Mouse (Mus musculus) neural tube, embryonic 13.5 days (tissue): ENCODE data around the gene Slc4a1. TPM values are rescaled to one million over a fixed set of nuclear protein-coding genes. Genes with fewer than 3 reads are reported as not detected.

Source experiments
- ATAC-seq: fragments of 200-750 bp; cut with Nextera tagmentation; 2 replicates; pipeline ENCODE4 v1.8.0; 2017; ENCODE audit warnings: low read depth, mild to moderate bottlenecking, moderate TSS enrichment, moderate library complexity
- H3K27ac ChIP-seq: fragments of 300-500 bp; sonication (generic); replicated peaks from 2 replicates; pipeline ENCODE4 v1.5.1; 2015; ENCODE audit warnings: moderate library complexity, mild to moderate bottlenecking, inconsistent platforms
- H3K27me3 ChIP-seq: fragments of 300-500 bp; sonication (generic); 2 replicates; pipeline ENCODE4 v1.6.1; 2015; ENCODE audit warnings: mild to moderate bottlenecking, inconsistent platforms
- H3K36me3 ChIP-seq: fragments of 300-500 bp; sonication (generic); 2 replicates; pipeline ENCODE4 v1.6.1; 2015; ENCODE audit warnings: mild to moderate bottlenecking, inconsistent platforms
- H3K4me1 ChIP-seq: fragments of 300-500 bp; sonication (generic); replicated peaks from 2 replicates; pipeline ENCODE4 v1.6.1; 2015; ENCODE audit warnings: inconsistent platforms
- H3K4me2 ChIP-seq: fragments of 300-500 bp; sonication (generic); 2 replicates; pipeline ENCODE4 v1.6.1; 2015; ENCODE audit warnings: inconsistent platforms, mild to moderate bottlenecking, moderate library complexity
- H3K4me3 ChIP-seq: fragments of 300-500 bp; sonication (generic); 2 replicates; pipeline ENCODE4 v1.5.1; 2015; ENCODE audit warnings: mild to moderate bottlenecking, inconsistent platforms
- H3K9ac ChIP-seq: fragments of 300-500 bp; sonication (generic); 2 replicates; pipeline ENCODE4 v1.6.1; 2015; ENCODE audit warnings: moderate library complexity, mild to moderate bottlenecking, inconsistent platforms
- H3K9me3 ChIP-seq: fragments of 300-500 bp; sonication (generic); 2 replicates; pipeline ENCODE4 v1.6.1; 2016; ENCODE audit warnings: inconsistent platforms
- WGBS: fragments of 180-500 bp; shearing (Covaris S2); methylation state at CpG from one replicate; pipeline ENCODE4 v1.1.7; 2015; 5-methylcytosine and 5-hydroxymethylcytosine counted together
- polyA plus RNA-seq: library from polyadenylated mRNA; unstranded; fragments of >200 nt; fragmentation: Nextera tagmentation; extraction: Ambion mirVana; gene quantifications from 2 replicates; pipeline ENCODE4 v1.2.1, GENCODE M21; 2015

Gene Slc4a1
- polyA plus RNA-seq, 1 experiment from 2014 or later = 4.2 TPM

- no peaks in the 10 kb centered on the region for H3K27me3 ChIP-seq
- peak overlapping the region; percentile 99 for H3K4me3 ChIP-seq
- no peak for ATAC-seq
- peak overlapping the region; percentile 100 for H3K9ac ChIP-seq
- peak overlapping the region; percentile 93 for H3K4me2 ChIP-seq
- H3K27ac ChIP-seq = peak overlapping the region; percentile 100
- WGBS = 14% methylated on average over 14 of the region's 14 CpGs
- peaks cover 47% of the 10 kb centered on the region for H3K36me3 ChIP-seq
- H3K9me3 ChIP-seq = no peaks in the 10 kb centered on the region
- peaks cover 27% of the 10 kb centered on the region for H3K4me1 ChIP-seq
Measured at GRCm38 (mm10) chr11:102315690-102316571, 50.1 kb downstream of the Slc4a1 start.

GRCm38 (mm10) chr11:102314321-102314720 lies 51.7 kb downstream of the Slc4a1 start:
- ATAC-seq = no peak
- 90% methylated on average over 12 of the region's 12 CpGs for WGBS

GRCm38 (mm10) chr11:102312586-102312985 lies 53.4 kb downstream of the Slc4a1 start:
- Histone ChIP-seq H3K27ac (no peak overlapping the region), H3K36me3 (peaks cover 76% of the 10 kb centered on the region), H3K9me3 (no peaks in the 10 kb centered on the region), H3K4me3 (no peak overlapping the region), H3K4me2 (no peak overlapping the region), H3K4me1 (peaks cover 46% of the 10 kb centered on the region), H3K27me3 (no peaks in the 10 kb centered on the region), H3K9ac (0 out of 2 replicates have a peak overlapping the region, but pooled peaks have one; percentile 8)
- 89% methylated on average over 6 of the region's 6 CpGs for WGBS
- ATAC-seq = no peak

More at GRCm38 (mm10) chr11:102314321-102314720, 51.7 kb downstream of the Slc4a1 start:
- no peak overlapping the region for H3K4me3 ChIP-seq
- no peaks in the 10 kb centered on the region for H3K27me3 ChIP-seq
- no peak overlapping the region for H3K27ac ChIP-seq
- no peak overlapping the region for H3K9ac ChIP-seq
- peaks cover 39% of the 10 kb centered on the region for H3K4me1 ChIP-seq
- H3K36me3 ChIP-seq = peaks cover 63% of the 10 kb centered on the region
- H3K9me3 ChIP-seq = no peaks in the 10 kb centered on the region
- no peak overlapping the region for H3K4me2 ChIP-seq

- Histone ChIP-seq H3K4me3 (no peak overlapping the region), H3K27me3 (no peaks in the 10 kb centered on the region), H3K36me3 (peaks cover 82% of the 10 kb centered on the region), H3K4me1 (peaks cover 46% of the 10 kb centered on the region), H3K4me2 (no peak overlapping the region), H3K9me3 (no peaks in the 10 kb centered on the region), H3K27ac (no peak overlapping the region), H3K9ac (0 out of 2 replicates have a peak overlapping the region, but pooled peaks have one; percentile 8)
- ATAC-seq = no peak
- WGBS = 89% methylated on average over 4 of the region's 4 CpGs
Measured at GRCm38 (mm10) chr11:102311966-102312365, 54.0 kb downstream of the Slc4a1 start.

GRCm38 (mm10) chr11:102310768-102311695 lies 55.0 kb downstream of the Slc4a1 start:
- no peaks in the 10 kb centered on the region for H3K27me3 ChIP-seq
- H3K27ac ChIP-seq = no peak overlapping the region
- H3K36me3 ChIP-seq = peaks cover 92% of the 10 kb centered on the region
- peak overlapping the region; percentile 2; the same call in 1 of the 2 replicates for H3K9ac ChIP-seq
- no peaks in the 10 kb centered on the region for H3K9me3 ChIP-seq
- no peak overlapping the region for H3K4me3 ChIP-seq
- no peak for ATAC-seq
- no peak overlapping the region for H3K4me2 ChIP-seq
- WGBS = 42% methylated on average over 38 of the region's 38 CpGs
- H3K4me1 ChIP-seq = peaks cover 42% of the 10 kb centered on the region

GRCm38 (mm10) chr11:102309821-102310617 lies 56.0 kb downstream of the Slc4a1 start:
- H3K4me2 ChIP-seq = peak overlapping the region; percentile 51
- H3K9ac ChIP-seq = peak overlapping the region; percentile 54
- H3K27me3 ChIP-seq = no peaks in the 10 kb centered on the region
- peaks cover 32% of the 10 kb centered on the region for H3K4me1 ChIP-seq
- H3K36me3 ChIP-seq = peaks cover 93% of the 10 kb centered on the region
- 90% methylated on average over 22 of the region's 22 CpGs for WGBS
- ATAC-seq = peak; percentile 10; the same call in 1 of the 2 replicates
- H3K9me3 ChIP-seq = no peaks in the 10 kb centered on the region
- H3K4me3 ChIP-seq = no peak overlapping the region
- peak overlapping the region; percentile 79; the same call in 1 of the 2 replicates for H3K27ac ChIP-seq

GRCm38 (mm10) chr11:102308979-102309378 lies 57.0 kb downstream of the Slc4a1 start:
- H3K9ac ChIP-seq = peak overlapping the region; percentile 54
- peak overlapping the region; percentile 79 for H3K27ac ChIP-seq
- H3K27me3 ChIP-seq = no peaks in the 10 kb centered on the region
- H3K4me2 ChIP-seq = peak overlapping the region; percentile 51
- peak overlapping the region; percentile 29 for H3K4me3 ChIP-seq
- ATAC-seq = peak; percentile 92
- under 1% methylated on average over 27 of the region's 27 CpGs for WGBS
- H3K9me3 ChIP-seq = no peaks in the 10 kb centered on the region
- peaks cover 84% of the 10 kb centered on the region for H3K36me3 ChIP-seq
- peaks cover 29% of the 10 kb centered on the region for H3K4me1 ChIP-seq

- Histone ChIP-seq H3K36me3 (peaks cover 75% of the 10 kb centered on the region), H3K4me1 (peaks cover 29% of the 10 kb centered on the region), H3K27me3 (no peaks in the 10 kb centered on the region), H3K9me3 (no peaks in the 10 kb centered on the region), H3K27ac (no peak overlapping the region), H3K4me3 (no peak overlapping the region), H3K9ac (no peak overlapping the region), H3K4me2 (no peak overlapping the region)
- no peak for ATAC-seq
- WGBS = 87% methylated on average over 9 of the region's 9 CpGs
Measured at GRCm38 (mm10) chr11:102308104-102308503, 57.9 kb downstream of the Slc4a1 start.

GRCm38 (mm10) chr11:102305359-102305758 lies 60.6 kb downstream of the Slc4a1 start:
- no peaks in the 10 kb centered on the region for H3K9me3 ChIP-seq
- WGBS = 66% methylated on average over 3 of the region's 3 CpGs
- no peak overlapping the region for H3K4me2 ChIP-seq
- no peak overlapping the region for H3K9ac ChIP-seq
- H3K27me3 ChIP-seq = no peaks in the 10 kb centered on the region
- ATAC-seq = no peak
- peaks cover 48% of the 10 kb centered on the region for H3K36me3 ChIP-seq
- no peak overlapping the region for H3K4me3 ChIP-seq
- peaks cover 18% of the 10 kb centered on the region for H3K4me1 ChIP-seq
- H3K27ac ChIP-seq = no peak overlapping the region

GRCm38 (mm10) chr11:102304141-102304540 lies 61.9 kb downstream of the Slc4a1 start:
- 39% methylated on average over 2 of the region's 2 CpGs for WGBS

GRCm38 (mm10) chr11:102299839-102300238 lies 66.2 kb downstream of the Slc4a1 start:
- Histone ChIP-seq H3K36me3 (no peaks in the 10 kb centered on the region), H3K4me1 (peaks cover 18% of the 10 kb centered on the region), H3K9ac (no peak overlapping the region), H3K27ac (no peak overlapping the region), H3K9me3 (no peaks in the 10 kb centered on the region), H3K4me3 (no peak overlapping the region), H3K27me3 (no peaks in the 10 kb centered on the region), H3K4me2 (no peak overlapping the region)
- 7% methylated on average over 1 of the region's 1 CpGs for WGBS
- ATAC-seq = no peak

More at GRCm38 (mm10) chr11:102304141-102304540, 61.9 kb downstream of the Slc4a1 start:
- H3K27me3 ChIP-seq = no peaks in the 10 kb centered on the region
- peaks cover 36% of the 10 kb centered on the region for H3K36me3 ChIP-seq
- H3K9me3 ChIP-seq = no peaks in the 10 kb centered on the region
- peaks cover 6% of the 10 kb centered on the region for H3K4me1 ChIP-seq
- H3K27ac ChIP-seq = no peak overlapping the region
- no peak overlapping the region for H3K4me3 ChIP-seq
- H3K4me2 ChIP-seq = no peak overlapping the region
- ATAC-seq = no peak
- H3K9ac ChIP-seq = no peak overlapping the region
